Mouse (Mus musculus) myocyte (in vitro differentiated cells): ENCODE measurements at regions not wholly inside any gene's neighbourhood (a gene's known extent, or its start where the extent isn't known, plus 50 kb on each side); places are given as distances from the start of the nearest gene placed in this dataset.

ENCODE experiments used
- H3K27me3 ChIP-seq: one replicate; pipeline ENCODE4 v1.6.1; 2011; ENCODE audit not compliant: control insufficient read depth, insufficient read depth, insufficient read length
- H3K36me3 ChIP-seq: one replicate; pipeline ENCODE4 v1.6.1; 2011; ENCODE audit not compliant: control insufficient read depth, insufficient read depth
- H3K4me2 ChIP-seq: one replicate; pipeline ENCODE4 v1.6.1; 2011; ENCODE audit warnings: low read depth, control low read depth
- H3K4me3 ChIP-seq: one replicate; pipeline ENCODE4 v1.5.1; 2011; ENCODE audit warnings: mild to moderate bottlenecking, control low read depth, moderate library complexity
- H3K79me2 ChIP-seq: one replicate; pipeline ENCODE4 v1.6.1; 2011; ENCODE audit not compliant: control insufficient read depth, insufficient read depth
- H3ac ChIP-seq: one replicate; pipeline ENCODE4 v1.6.1; 2011; ENCODE audit not compliant: control insufficient read depth, insufficient read length
- CEBPB ChIP-seq: IDR thresholded peaks from 2 replicates; pipeline ENCODE4 v1.6.1; 2011; ENCODE audit warnings: mild to moderate bottlenecking, moderate library complexity; ENCODE audit not compliant: poor library complexity, insufficient read depth, severe bottlenecking
- E2F4 ChIP-seq: IDR thresholded peaks from one replicate; pipeline ENCODE4 v1.6.1; 2011; ENCODE audit warnings: mild to moderate bottlenecking, control low read depth, moderate library complexity; ENCODE audit not compliant: insufficient read depth
- MAX ChIP-seq: IDR thresholded peaks from one replicate; pipeline ENCODE4 v1.6.1; 2011; ENCODE audit warnings: low read depth, mild to moderate bottlenecking, control low read depth
- MYOD1 ChIP-seq, 3 experiments: IDR thresholded peaks; one replicate each; pipeline ENCODE4 v1.6.1; 2011; ENCODE audit warnings: control low read depth in 2 of 3, low read depth in 2 of 3, mild to moderate bottlenecking in 2 of 3, moderate library complexity in 1 of 3; ENCODE audit not compliant: insufficient read length in 2 of 3, control insufficient read depth in 1 of 3
- MYOG ChIP-seq, 3 experiments: IDR thresholded peaks; one replicate each; pipeline ENCODE4 v1.6.1; 2011; ENCODE audit warnings: control low read depth in 2 of 3, low read depth in 2 of 3, mild to moderate bottlenecking in 2 of 3; ENCODE audit not compliant: insufficient read length in 2 of 3, control insufficient read depth in 1 of 3, insufficient read depth in 1 of 3
- POLR2A ChIP-seq: IDR thresholded peaks from one replicate; pipeline ENCODE4 v1.6.1; 2011; ENCODE audit warnings: low read depth, mild to moderate bottlenecking, control low read depth, moderate library complexity; ENCODE audit not compliant: insufficient read length
- POLR2AphosphoS2 ChIP-seq: IDR thresholded peaks from one replicate; pipeline ENCODE4 v1.6.1; 2011; ENCODE audit warnings: low read depth, control low read depth; ENCODE audit not compliant: insufficient read length
- REST ChIP-seq: IDR thresholded peaks from one replicate; pipeline ENCODE4 v1.6.1; 2011; ENCODE audit warnings: mild to moderate bottlenecking, control low read depth, moderate library complexity; ENCODE audit not compliant: insufficient read depth, insufficient read length
- SRF ChIP-seq: IDR thresholded peaks from one replicate; pipeline ENCODE4 v1.6.1; 2011; ENCODE audit warnings: low read depth; ENCODE audit not compliant: control insufficient read depth, insufficient read length
- TCF12 ChIP-seq: IDR thresholded peaks from one replicate; pipeline ENCODE4 v1.6.1; 2011; ENCODE audit warnings: mild to moderate bottlenecking, control low read depth; ENCODE audit not compliant: poor library complexity, insufficient read depth, severe bottlenecking
- TCF3 ChIP-seq: IDR thresholded peaks from one replicate; pipeline ENCODE4 v1.6.1; 2011; ENCODE audit warnings: low read depth, control low read depth; ENCODE audit not compliant: insufficient read length
- USF1 ChIP-seq: IDR thresholded peaks from one replicate; pipeline ENCODE4 v1.6.1; 2011; ENCODE audit warnings: low read depth, mild to moderate bottlenecking, control low read depth, moderate library complexity

DNA sequence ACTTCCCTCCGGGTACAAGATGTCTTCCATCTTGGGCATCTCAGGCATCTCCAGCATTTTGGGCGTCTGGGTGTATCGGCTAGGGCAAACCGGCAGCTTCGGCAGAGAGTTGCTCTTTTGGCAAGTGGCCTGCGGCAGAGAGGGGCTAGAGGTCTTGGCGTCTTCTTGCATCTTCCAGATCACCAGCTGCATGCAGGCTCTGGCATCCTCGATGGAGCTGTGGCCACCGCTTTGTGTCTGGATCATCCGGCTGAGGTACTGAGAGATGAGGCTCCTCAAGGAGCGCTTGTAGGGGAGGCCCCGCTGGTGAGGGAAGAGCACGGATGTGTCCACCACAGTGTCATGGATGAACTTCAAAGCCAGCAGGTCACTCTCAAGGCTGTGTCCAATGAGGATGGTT lies 59.9 kb upstream of the Supt20 start:
- Histone ChIP-seq H3K79me2 (no peaks in the 10 kb centered on the region), H3K27me3 (no peaks in the 10 kb centered on the region), H3ac (no peak overlapping the region), H3K4me2 (no peak overlapping the region), H3K36me3 (no peaks in the 10 kb centered on the region), H3K4me3 (no peak overlapping the region)
- TF ChIP-seq MAX (no peak), REST (no peak), E2F4 (no peak), TCF12 (no peak), MYOG (IDR thresholded peaks at IDR 0.05; ENCODE audit: control insufficient read depth in 1 of 3, insufficient read depth in 1 of 3, insufficient read length in 2 of 3, low read depth in 2 of 3) (no peak), TCF3 (no peak), USF1 (no peak), SRF (no peak), POLR2A (no peak), CEBPB (no peak)

- Histone ChIP-seq H3K79me2 (no peaks in the 10 kb centered on the region), H3K4me3 (no peak overlapping the region)
- TF ChIP-seq TCF3 = no peak
- no peak for TF ChIP-seq REST
- no peak for TF ChIP-seq USF1
- no peak for TF ChIP-seq TCF12
- TF ChIP-seq POLR2AphosphoS2 = no peak
- no peak for TF ChIP-seq POLR2A
- TF ChIP-seq MYOG (IDR thresholded peaks at IDR 0.05; ENCODE audit: control insufficient read depth in 1 of 3, insufficient read depth in 1 of 3, insufficient read length in 2 of 3, low read depth in 2 of 3) = no peak
- no peak for TF ChIP-seq MAX
- TF ChIP-seq E2F4 = no peak
- TF ChIP-seq CEBPB = no peak
- TF ChIP-seq MYOD1 (IDR thresholded peaks at IDR 0.05; ENCODE audit: control insufficient read depth in 1 of 3, insufficient read length in 2 of 3, low read depth in 2 of 3) = no peak
Measured at GRCm38 (mm10) chr3:54633446-54633845, 59.2 kb upstream of the Supt20 start.

DNA sequence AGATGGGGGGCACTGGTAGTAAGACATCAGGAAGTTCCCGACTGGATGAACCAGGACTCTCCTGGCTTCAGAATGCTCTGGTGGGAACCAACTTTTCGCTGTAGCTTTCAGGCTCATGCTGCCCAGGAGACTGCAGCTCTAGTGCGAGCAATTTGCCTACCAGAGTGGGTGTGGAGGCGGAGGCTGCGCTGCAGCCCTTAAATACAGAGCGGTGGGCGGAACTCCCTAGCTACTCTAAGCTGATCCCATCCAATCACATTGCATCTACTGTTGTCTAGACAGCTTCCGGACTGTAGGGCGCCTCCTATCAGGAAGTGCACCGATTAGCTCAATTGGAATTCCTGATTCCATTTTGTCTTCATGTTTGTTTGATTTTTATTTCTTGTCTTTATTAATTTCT lies 58.2 kb upstream of the Supt20 start:
- H3K79me2 ChIP-seq = no peaks in the 10 kb centered on the region
- TF ChIP-seq TCF12 (no peak), MAX (no peak), POLR2A (no peak)
- no peaks in the 10 kb centered on the region for H3K27me3 ChIP-seq
- H3ac ChIP-seq = no peak overlapping the region
- no peak overlapping the region for H3K4me3 ChIP-seq
- no peak overlapping the region for H3K4me2 ChIP-seq
- no peaks in the 10 kb centered on the region for H3K36me3 ChIP-seq

More at GRCm38 (mm10) chr3:54633446-54633845, 59.2 kb upstream of the Supt20 start:
- no peak overlapping the region for H3ac ChIP-seq
- no peaks in the 10 kb centered on the region for H3K27me3 ChIP-seq
- no peak overlapping the region for H3K4me2 ChIP-seq
- no peaks in the 10 kb centered on the region for H3K36me3 ChIP-seq
